Mouse (Mus musculus): ENCODE results near the gene Gdf9. TPM values are rescaled to one million over a fixed set of nuclear protein-coding genes. Genes with fewer than 3 reads are reported as not detected.

Gene Gdf9
- polyA plus RNA-seq, 1 experiment, result 4.3 TPM

- TF ChIP-seq CTCF (IDR thresholded peaks at IDR 0.05; ENCODE audit: borderline replicate concordance, extremely low read depth, insufficient read depth, insufficient read length) (no peak), POLR2A (IDR thresholded peaks at IDR 0.05; ENCODE audit: borderline replicate concordance, extremely low read depth, insufficient read depth, insufficient read length, poor library complexity, severe bottlenecking) (no peak)
- DNase-seq (ENCODE audit: low read depth), result peak; percentile 53
Observed at GRCm38 (mm10) chr11:53479783-53480301, 49.0 kb downstream of the Gdf9 start, which contains the start of the genes Gm9945 and Sowaha. TSS of gene Gm9945 (plus strand) at chr11:53480166. TSS of gene Sowaha (minus strand) at chr11:53480274.

- no peak for DNase-seq (ENCODE audit: low read depth)
- no peak for TF ChIP-seq CTCF (IDR thresholded peaks at IDR 0.05; ENCODE audit: borderline replicate concordance, extremely low read depth, insufficient read depth, insufficient read length)
- no peak for TF ChIP-seq POLR2A (IDR thresholded peaks at IDR 0.05; ENCODE audit: borderline replicate concordance, extremely low read depth, insufficient read depth, insufficient read length, poor library complexity, severe bottlenecking)
Observed at GRCm38 (mm10) chr11:53481088-53481730, 50.4 kb downstream of the Gdf9 start.

- no peak for DNase-seq (ENCODE audit: low read depth)
- TF ChIP-seq CTCF (IDR thresholded peaks at IDR 0.05; ENCODE audit: borderline replicate concordance, extremely low read depth, insufficient read depth, insufficient read length) (no peak), POLR2A (IDR thresholded peaks at IDR 0.05; ENCODE audit: borderline replicate concordance, extremely low read depth, insufficient read depth, insufficient read length, poor library complexity, severe bottlenecking) (no peak)
Observed at GRCm38 (mm10) chr11:53483159-53483891, 52.5 kb downstream of the Gdf9 start.

- no peak for DNase-seq (ENCODE audit: low read depth)
- TF ChIP-seq CTCF (IDR thresholded peaks at IDR 0.05; ENCODE audit: borderline replicate concordance, extremely low read depth, insufficient read depth, insufficient read length) (peak; percentile 30; the same call in 1 of the 2 replicates), POLR2A (IDR thresholded peaks at IDR 0.05; ENCODE audit: borderline replicate concordance, extremely low read depth, insufficient read depth, insufficient read length, poor library complexity, severe bottlenecking) (no peak)
Observed at GRCm38 (mm10) chr11:53485719-53486118, 54.9 kb downstream of the Gdf9 start.

GRCm38 (mm10) chr11:53486351-53486750, 55.5 kb downstream of the Gdf9 start:
- no peak for DNase-seq (ENCODE audit: low read depth)
- TF ChIP-seq CTCF (IDR thresholded peaks at IDR 0.05; ENCODE audit: borderline replicate concordance, extremely low read depth, insufficient read depth, insufficient read length) (no peak), POLR2A (IDR thresholded peaks at IDR 0.05; ENCODE audit: borderline replicate concordance, extremely low read depth, insufficient read depth, insufficient read length, poor library complexity, severe bottlenecking) (no peak)

- no peak for DNase-seq (ENCODE audit: low read depth)
- TF ChIP-seq POLR2A (IDR thresholded peaks at IDR 0.05; ENCODE audit: borderline replicate concordance, extremely low read depth, insufficient read depth, insufficient read length, poor library complexity, severe bottlenecking), result no peak
- no peak for TF ChIP-seq CTCF (IDR thresholded peaks at IDR 0.05; ENCODE audit: borderline replicate concordance, extremely low read depth, insufficient read depth, insufficient read length)
Observed at GRCm38 (mm10) chr11:53486822-53487594, 56.2 kb downstream of the Gdf9 start.

Other genes starting within 250 kb of the Gdf9 start
- gene Hspa4, start 130.6 kb upstream of the Gdf9 start, polyA plus RNA-seq (2012; rRNA removed), result 59.4 and 91.9 TPM in 2 replicates
- 9.5 and 11.3 TPM in 2 replicates for gene Zcchc10, start 106.3 kb upstream of the Gdf9 start, polyA plus RNA-seq (2012; rRNA removed)
- 49.1 and 69.0 TPM in 2 replicates for gene Aff4, start 80.2 kb upstream of the Gdf9 start, polyA plus RNA-seq (2012; rRNA removed)
- gene Leap2, start 7.9 kb upstream of the Gdf9 start, polyA plus RNA-seq (2012; rRNA removed), result not detected in 2 replicates
- 217 and 304 TPM in 2 replicates for gene Uqcrq, start 192 bp upstream of the Gdf9 start, polyA plus RNA-seq (2012; rRNA removed)
- 0.14 TPM in 1 of 2 replicates, not detected in the other for gene Gm10447, start 26.1 kb downstream of the Gdf9 start, polyA plus RNA-seq (2012; rRNA removed)
- 2.4 and 2.9 TPM in 2 replicates for gene Shroom1, start 26.2 kb downstream of the Gdf9 start, polyA plus RNA-seq (2012; rRNA removed)
- gene Gm9837, start 39.5 kb downstream of the Gdf9 start, polyA plus RNA-seq (2012; rRNA removed), result not detected in 2 replicates
- gene Gm9945, start 49.1 kb downstream of the Gdf9 start, polyA plus RNA-seq (2012; rRNA removed), result not detected in 2 replicates
- gene Sowaha, start 49.3 kb downstream of the Gdf9 start, polyA plus RNA-seq (2012; rRNA removed), result 1.1 and 1.6 TPM in 2 replicates
- 36.5 and 38.4 TPM in 2 replicates for gene Sept8, start 88.2 kb downstream of the Gdf9 start, polyA plus RNA-seq (2012; rRNA removed)
- gene Kif3a, start 136.4 kb downstream of the Gdf9 start, polyA plus RNA-seq (2012; rRNA removed), result 79.4 and 100 TPM in 2 replicates
- 0.14 TPM in 1 of 2 replicates, not detected in the other for gene Il4, start 187.6 kb downstream of the Gdf9 start, polyA plus RNA-seq (2012; rRNA removed)
- not detected in 2 replicates for gene Il13, start 203.7 kb downstream of the Gdf9 start, polyA plus RNA-seq (2012; rRNA removed)

Measured in brain, embryonic 14.5 days (tissue).